Mouse (Mus musculus): ENCODE measurements at regions not wholly inside any gene's neighbourhood (a gene's known extent, or its start where the extent isn't known, plus 50 kb on each side); places are given as distances from the start of the nearest gene placed in this dataset.

DNA sequence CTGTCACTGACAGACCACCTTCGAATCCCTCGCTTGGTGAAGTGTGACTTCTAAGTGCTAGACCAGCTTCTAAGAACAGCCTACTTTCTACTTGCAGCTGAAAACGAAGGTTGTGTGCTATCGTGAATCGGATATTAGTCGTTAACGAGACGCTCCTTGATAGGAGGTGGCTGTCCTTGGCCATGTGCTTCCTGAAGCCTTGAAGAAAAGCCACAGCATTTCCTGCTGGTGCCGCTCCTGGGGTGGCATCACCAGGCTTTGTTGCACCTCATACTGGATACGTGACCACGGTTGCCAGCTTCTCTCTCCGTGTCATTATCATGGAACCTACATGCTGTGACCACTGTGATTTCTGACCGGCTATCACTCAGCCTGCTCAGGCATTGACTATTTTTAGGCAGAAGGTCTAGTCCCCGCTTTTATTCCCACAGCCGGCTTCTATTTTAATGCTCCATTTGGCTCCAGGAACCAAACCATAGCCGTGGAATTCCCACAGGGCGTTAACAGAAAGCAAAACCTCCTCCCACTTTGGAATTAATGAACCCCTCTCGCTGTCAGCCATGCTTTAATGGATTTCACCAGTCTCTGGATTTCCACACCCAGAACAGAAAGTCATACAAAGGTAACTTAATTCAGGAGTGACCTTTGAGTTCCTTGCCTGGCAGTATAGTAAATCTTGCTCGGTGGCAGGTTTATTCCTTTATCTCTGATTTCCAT is 325.6 kb downstream of the Efnb2 start:
- ATAC-seq (ENCODE audit: low read depth), result no peak
- Histone ChIP-seq H3K27me3 (ENCODE audit: control insufficient read depth, insufficient read depth, low read depth, low read length) (no peaks in the 10 kb centered on the region), H3K36me3 (ENCODE audit: control insufficient read depth, insufficient read depth, low read length) (no peaks in the 10 kb centered on the region), H3K4me3 (ENCODE audit: low read length) (no peak overlapping the region), H3K4me1 (replicated peaks; ENCODE audit: control insufficient read depth, insufficient read depth, low read length) (no peaks in the 10 kb centered on the region; the same call in 1 of the 2 replicates), H3K27ac (ENCODE audit: low read length) (no peak overlapping the region), H3K4me2 (ENCODE audit: low read depth, low read length) (no peak overlapping the region), H3K9me3 (ENCODE audit: control insufficient read depth, low read length) (no peaks in the 10 kb centered on the region), H3K9ac (ENCODE audit: low read length) (no peak overlapping the region)
- WGBS, result 81% methylated on average over 19 of the region's 19 CpGs

DNA sequence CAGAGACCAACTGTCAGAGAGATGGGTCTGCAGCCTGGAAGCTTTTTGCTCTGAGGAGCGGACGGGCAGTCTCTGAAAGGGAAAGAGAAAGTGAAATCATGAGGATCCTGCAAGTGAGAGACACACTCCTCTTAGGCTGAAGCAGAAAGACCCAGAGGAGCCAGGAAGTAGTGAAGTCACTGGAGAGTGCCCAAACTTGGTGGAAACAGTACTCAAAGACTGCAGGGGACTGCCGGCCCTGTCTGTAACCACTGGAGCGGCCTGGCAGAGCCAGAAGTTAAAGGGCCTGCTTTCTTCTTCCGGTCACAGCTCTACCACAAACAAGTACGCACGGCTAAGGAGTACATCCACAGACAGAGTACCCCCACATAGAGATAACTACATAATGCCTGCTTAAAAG is 326.5 kb downstream of the Efnb2 start:
- H3K9ac ChIP-seq (ENCODE audit: low read length), result 0 out of 2 replicates have a peak overlapping the region, but pooled peaks have one; percentile 16
- H3K4me3 ChIP-seq (ENCODE audit: low read length), result no peak overlapping the region
- H3K9me3 ChIP-seq (ENCODE audit: control insufficient read depth, low read length), result no peaks in the 10 kb centered on the region
- WGBS, result 73% methylated on average over 7 of the region's 7 CpGs
- H3K4me1 ChIP-seq (replicated peaks; ENCODE audit: control insufficient read depth, insufficient read depth, low read length), result no peaks in the 10 kb centered on the region; the same call in 1 of the 2 replicates
- no peaks in the 10 kb centered on the region for H3K27me3 ChIP-seq (ENCODE audit: control insufficient read depth, insufficient read depth, low read depth, low read length)
- no peak overlapping the region for H3K4me2 ChIP-seq (ENCODE audit: low read depth, low read length)
- no peak overlapping the region for H3K27ac ChIP-seq (ENCODE audit: low read length)
- no peak for ATAC-seq (ENCODE audit: low read depth)
- H3K36me3 ChIP-seq (ENCODE audit: control insufficient read depth, insufficient read depth, low read length), result no peaks in the 10 kb centered on the region

DNA sequence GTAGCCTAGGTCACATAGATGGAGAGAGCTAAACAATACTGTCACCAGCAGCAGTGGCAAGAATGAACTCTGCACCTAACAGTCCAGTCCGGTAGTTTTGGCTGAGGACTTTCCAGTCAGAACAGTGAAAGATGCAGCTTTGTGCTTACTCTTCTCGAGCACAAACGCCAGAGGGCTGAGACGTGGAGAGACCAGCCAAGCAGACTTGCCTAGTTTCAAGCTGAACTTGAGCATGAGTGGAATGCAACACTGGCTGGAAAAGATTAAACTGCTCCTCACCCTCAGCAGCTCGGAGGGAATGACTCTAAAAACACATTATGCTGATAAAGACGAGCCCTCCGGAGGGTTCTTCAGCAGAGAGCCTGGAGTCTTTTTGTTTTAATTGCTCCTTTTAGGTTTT is 329.8 kb downstream of the Efnb2 start:
- no peak overlapping the region; the same call in 1 of the 2 replicates for H3K27ac ChIP-seq (ENCODE audit: low read length)
- H3K36me3 ChIP-seq (ENCODE audit: control insufficient read depth, insufficient read depth, low read length), result no peaks in the 10 kb centered on the region

DNA sequence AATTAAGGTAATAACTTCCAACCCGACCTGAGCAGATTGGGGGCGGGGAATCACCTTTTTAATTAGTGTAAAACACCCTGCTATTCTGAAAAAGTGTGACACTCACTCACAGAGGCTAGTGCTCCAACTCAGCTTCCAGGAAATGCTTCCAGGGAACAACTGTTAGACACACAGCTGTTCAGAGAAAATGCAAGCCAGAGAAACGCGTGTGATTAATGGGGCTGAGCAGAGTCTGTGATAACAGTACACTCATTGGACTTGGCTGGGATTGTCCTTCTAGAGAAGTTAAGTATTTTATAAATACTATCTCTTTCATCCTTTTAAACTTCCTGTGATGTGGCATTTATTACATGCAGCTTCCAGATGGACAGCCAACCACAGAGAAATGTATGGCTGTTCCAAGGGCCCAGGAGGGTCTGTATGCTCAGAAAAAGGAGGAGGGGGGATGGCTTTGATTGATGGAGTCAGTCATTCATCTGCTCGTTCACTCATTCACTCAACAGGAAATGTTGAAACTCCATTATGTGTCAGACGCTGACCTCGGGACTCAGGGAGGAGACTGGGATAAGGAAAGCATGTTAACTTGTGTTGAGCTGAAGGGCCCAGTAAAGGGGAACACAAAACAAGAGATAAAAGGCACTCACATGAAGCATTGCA is 332.9 kb downstream of the Efnb2 start:
- ATAC-seq (ENCODE audit: low read depth), result peak; percentile 84
- H3K9me3 ChIP-seq (ENCODE audit: control insufficient read depth, low read length), result no peaks in the 10 kb centered on the region
- no peak overlapping the region for H3K9ac ChIP-seq (ENCODE audit: low read length)
- no peak overlapping the region for H3K27ac ChIP-seq (ENCODE audit: low read length)
- no peak overlapping the region for H3K4me3 ChIP-seq (ENCODE audit: low read length)
- H3K27me3 ChIP-seq (ENCODE audit: control insufficient read depth, insufficient read depth, low read depth, low read length), result no peaks in the 10 kb centered on the region
- 24% methylated on average over 7 of the region's 7 CpGs for WGBS
- no peaks in the 10 kb centered on the region for H3K36me3 ChIP-seq (ENCODE audit: control insufficient read depth, insufficient read depth, low read length)
- peaks cover 26% of the 10 kb centered on the region; the same call in 1 of the 2 replicates for H3K4me1 ChIP-seq (replicated peaks; ENCODE audit: control insufficient read depth, insufficient read depth, low read length)
- no peak overlapping the region for H3K4me2 ChIP-seq (ENCODE audit: low read depth, low read length)

More for the DNA sequence above, 329.8 kb downstream of the Efnb2 start:
- Histone ChIP-seq H3K9me3 (ENCODE audit: control insufficient read depth, low read length) (no peaks in the 10 kb centered on the region), H3K4me1 (replicated peaks; ENCODE audit: control insufficient read depth, insufficient read depth, low read length) (peaks cover 12% of the 10 kb centered on the region; the same call in 1 of the 2 replicates), H3K4me3 (ENCODE audit: low read length) (no peak overlapping the region), H3K27me3 (ENCODE audit: control insufficient read depth, insufficient read depth, low read depth, low read length) (no peaks in the 10 kb centered on the region), H3K9ac (ENCODE audit: low read length) (no peak overlapping the region), H3K4me2 (ENCODE audit: low read depth, low read length) (no peak overlapping the region)
- peak; percentile 59 for ATAC-seq (ENCODE audit: low read depth)
- 19% methylated on average over 7 of the region's 7 CpGs for WGBS

DNA sequence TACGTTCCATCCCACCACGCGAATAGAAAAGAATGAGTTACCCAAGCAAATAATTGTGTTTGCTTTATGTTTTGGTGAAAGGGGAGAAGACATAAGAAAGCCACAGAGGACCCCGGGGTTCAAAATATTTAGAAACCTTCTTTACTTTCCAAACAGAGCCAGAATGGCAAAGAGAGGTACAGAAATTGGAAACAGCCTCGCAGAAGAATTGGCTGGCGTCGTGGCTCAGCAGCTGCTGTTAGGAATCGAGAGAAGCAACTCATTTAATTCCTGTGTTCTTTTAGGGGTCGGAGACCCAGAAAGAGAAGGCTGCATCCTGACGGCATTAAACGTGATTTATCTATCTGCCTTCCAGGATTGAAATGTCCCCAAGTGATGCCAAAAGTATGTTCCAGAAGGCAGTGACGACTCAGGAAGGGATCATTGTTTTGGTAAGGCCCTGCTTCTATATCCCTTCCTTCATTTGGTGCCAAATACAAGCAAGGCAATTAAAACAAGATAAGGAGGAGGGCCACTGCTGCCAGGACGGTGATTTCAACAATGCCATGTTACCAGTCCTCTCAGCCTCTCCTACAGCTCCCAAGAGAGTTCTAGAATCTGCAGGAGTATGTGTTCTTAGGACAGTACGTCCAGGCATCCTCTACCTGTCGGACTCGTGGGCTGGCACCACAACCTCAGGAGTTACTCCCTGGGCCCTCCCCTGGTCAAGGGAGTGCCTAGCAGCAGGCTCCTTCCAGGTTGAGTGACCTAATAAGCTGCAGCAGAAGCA is 334.8 kb downstream of the Efnb2 start:
- no peak overlapping the region for H3K27ac ChIP-seq (ENCODE audit: low read length)
- H3K4me2 ChIP-seq (ENCODE audit: low read depth, low read length), result no peak overlapping the region
- ATAC-seq (ENCODE audit: low read depth), result no peak

DNA sequence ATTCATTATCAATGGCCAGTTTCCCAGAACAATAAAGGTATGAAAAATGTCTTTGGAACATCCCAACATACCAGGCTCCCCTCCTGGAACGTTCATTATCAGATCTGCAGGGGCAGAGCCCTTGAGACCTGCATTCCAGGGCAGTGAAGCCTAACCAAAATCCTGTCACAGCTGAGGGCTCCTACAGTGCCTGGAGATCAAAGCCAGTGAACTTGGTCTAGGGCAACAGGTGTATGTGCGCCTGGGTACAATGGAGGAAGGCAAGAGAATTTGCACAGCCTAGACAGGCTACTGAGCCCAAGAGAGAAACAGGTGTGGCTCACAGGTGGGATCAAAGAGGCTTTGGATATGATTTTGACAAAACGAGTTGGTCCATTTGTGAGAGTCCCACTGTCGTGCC is 335.6 kb downstream of the Efnb2 start:
- H3K36me3 ChIP-seq (ENCODE audit: control insufficient read depth, insufficient read depth, low read length), result no peaks in the 10 kb centered on the region
- no peak overlapping the region for H3K27ac ChIP-seq (ENCODE audit: low read length)
- H3K9me3 ChIP-seq (ENCODE audit: control insufficient read depth, low read length), result no peaks in the 10 kb centered on the region
- H3K4me1 ChIP-seq (replicated peaks; ENCODE audit: control insufficient read depth, insufficient read depth, low read length), result peaks cover 26% of the 10 kb centered on the region; the same call in 1 of the 2 replicates
- no peak for ATAC-seq (ENCODE audit: low read depth)
- H3K4me2 ChIP-seq (ENCODE audit: low read depth, low read length), result no peak overlapping the region
- no peak overlapping the region for H3K9ac ChIP-seq (ENCODE audit: low read length)
- no peak overlapping the region for H3K4me3 ChIP-seq (ENCODE audit: low read length)
- no peaks in the 10 kb centered on the region for H3K27me3 ChIP-seq (ENCODE audit: control insufficient read depth, insufficient read depth, low read depth, low read length)
- 49% methylated on average over 4 of the region's 4 CpGs for WGBS

More for the DNA sequence above, 334.8 kb downstream of the Efnb2 start:
- no peaks in the 10 kb centered on the region for H3K27me3 ChIP-seq (ENCODE audit: control insufficient read depth, insufficient read depth, low read depth, low read length)
- H3K36me3 ChIP-seq (ENCODE audit: control insufficient read depth, insufficient read depth, low read length), result no peaks in the 10 kb centered on the region
- no peak overlapping the region for H3K9ac ChIP-seq (ENCODE audit: low read length)
- WGBS, result 45% methylated on average over 16 of the region's 16 CpGs
- H3K4me1 ChIP-seq (replicated peaks; ENCODE audit: control insufficient read depth, insufficient read depth, low read length), result peaks cover 26% of the 10 kb centered on the region; the same call in 1 of the 2 replicates
- no peaks in the 10 kb centered on the region for H3K9me3 ChIP-seq (ENCODE audit: control insufficient read depth, low read length)
- no peak overlapping the region for H3K4me3 ChIP-seq (ENCODE audit: low read length)

DNA sequence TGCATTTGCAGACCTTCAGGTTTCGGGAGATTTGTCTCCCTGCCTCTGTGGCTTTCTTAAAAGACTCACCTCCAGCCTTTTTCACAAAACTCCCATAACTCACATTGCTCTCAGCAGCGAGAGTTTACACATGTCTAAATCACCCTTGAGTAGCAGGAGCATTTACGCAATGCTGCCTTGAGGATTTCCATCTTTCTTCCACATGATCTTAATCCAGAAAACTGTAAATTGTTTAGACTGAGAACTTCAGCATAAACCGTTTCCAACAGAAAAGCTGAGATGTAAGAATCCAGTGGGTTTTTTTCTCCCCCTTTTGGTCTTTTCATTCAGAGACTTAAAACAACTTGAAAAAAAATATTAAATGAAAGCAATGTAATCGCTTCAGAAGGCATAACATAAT is 336.5 kb downstream of the Efnb2 start:
- WGBS, result 26% methylated on average over 5 of the region's 5 CpGs
- no peak for ATAC-seq (ENCODE audit: low read depth)
- Histone ChIP-seq H3K4me1 (replicated peaks; ENCODE audit: control insufficient read depth, insufficient read depth, low read length) (peaks cover 26% of the 10 kb centered on the region; the same call in 1 of the 2 replicates), H3K27ac (ENCODE audit: low read length) (peak overlapping the region; percentile 13; the same call in 1 of the 2 replicates), H3K4me3 (ENCODE audit: low read length) (no peak overlapping the region), H3K9me3 (ENCODE audit: control insufficient read depth, low read length) (no peaks in the 10 kb centered on the region), H3K36me3 (ENCODE audit: control insufficient read depth, insufficient read depth, low read length) (no peaks in the 10 kb centered on the region), H3K4me2 (ENCODE audit: low read depth, low read length) (no peak overlapping the region), H3K9ac (ENCODE audit: low read length) (peak overlapping the region; percentile 24; the same call in 1 of the 2 replicates), H3K27me3 (ENCODE audit: control insufficient read depth, insufficient read depth, low read depth, low read length) (no peaks in the 10 kb centered on the region)

DNA sequence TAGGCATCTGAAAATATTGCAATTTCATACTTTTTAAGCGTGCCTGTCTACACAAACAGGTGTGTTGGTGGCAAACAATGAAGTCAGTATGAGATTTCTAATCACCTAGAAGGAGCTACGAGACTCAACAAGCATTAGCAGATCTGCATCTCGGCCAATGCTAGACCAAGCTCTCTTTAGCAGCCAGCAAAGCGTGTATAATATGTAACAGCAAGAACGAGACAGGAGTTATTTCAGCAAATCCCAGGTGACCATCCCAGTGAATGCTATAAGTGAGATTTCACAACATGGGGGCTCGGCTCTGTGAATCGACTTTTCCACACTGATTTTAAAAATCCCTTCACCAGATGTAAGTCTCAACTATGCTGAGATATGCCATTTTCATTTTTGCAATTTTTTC is 352.8 kb downstream of the Efnb2 start:
- no peak overlapping the region for H3K4me3 ChIP-seq (ENCODE audit: low read length)
- no peak for ATAC-seq (ENCODE audit: low read depth)
- no peaks in the 10 kb centered on the region for H3K36me3 ChIP-seq (ENCODE audit: control insufficient read depth, insufficient read depth, low read length)
- H3K4me1 ChIP-seq (replicated peaks; ENCODE audit: control insufficient read depth, insufficient read depth, low read length), result no peaks in the 10 kb centered on the region
- H3K9me3 ChIP-seq (ENCODE audit: control insufficient read depth, low read length), result no peaks in the 10 kb centered on the region
- H3K4me2 ChIP-seq (ENCODE audit: low read depth, low read length), result no peak overlapping the region
- H3K27me3 ChIP-seq (ENCODE audit: control insufficient read depth, insufficient read depth, low read depth, low read length), result no peaks in the 10 kb centered on the region
- no peak overlapping the region for H3K27ac ChIP-seq (ENCODE audit: low read length)
- 73% methylated on average over 7 of the region's 7 CpGs for WGBS
- no peak overlapping the region for H3K9ac ChIP-seq (ENCODE audit: low read length)

DNA sequence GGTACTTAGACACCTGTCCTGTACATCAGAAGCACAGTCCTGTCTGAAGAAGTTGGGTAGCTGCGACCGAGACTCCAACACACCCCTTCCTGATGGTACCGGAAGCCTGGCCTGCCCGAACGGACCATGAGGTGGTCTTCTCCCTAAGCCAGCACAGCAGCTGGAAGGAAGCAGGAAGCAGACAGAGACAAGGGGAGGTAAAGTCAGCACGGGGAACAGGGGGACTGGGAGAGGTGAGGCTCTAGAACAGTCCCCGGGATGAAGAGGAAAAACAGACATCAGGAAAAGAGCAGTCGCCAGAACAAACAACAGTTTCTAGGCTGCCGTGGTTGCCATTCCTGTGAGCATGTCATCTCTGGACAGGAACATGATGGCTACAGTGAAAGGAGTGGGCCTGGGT is 353.6 kb downstream of the Efnb2 start:
- ATAC-seq (ENCODE audit: low read depth), result no peak
- Histone ChIP-seq H3K9ac (ENCODE audit: low read length) (no peak overlapping the region), H3K27ac (ENCODE audit: low read length) (no peak overlapping the region), H3K4me1 (replicated peaks; ENCODE audit: control insufficient read depth, insufficient read depth, low read length) (no peaks in the 10 kb centered on the region), H3K4me2 (ENCODE audit: low read depth, low read length) (no peak overlapping the region), H3K4me3 (ENCODE audit: low read length) (no peak overlapping the region), H3K36me3 (ENCODE audit: control insufficient read depth, insufficient read depth, low read length) (no peaks in the 10 kb centered on the region), H3K27me3 (ENCODE audit: control insufficient read depth, insufficient read depth, low read depth, low read length) (no peaks in the 10 kb centered on the region), H3K9me3 (ENCODE audit: control insufficient read depth, low read length) (no peaks in the 10 kb centered on the region)
- 61% methylated on average over 9 of the region's 9 CpGs for WGBS
